Mouse (Mus musculus): Measurements from ENCODE around the gene Rph3a.

- TF ChIP-seq TAL1 (conservative IDR thresholded peaks at IDR 0.05; ENCODE audit: low read depth, low read length) (no peak), CTCF (IDR thresholded peaks at IDR 0.05; ENCODE audit: low read depth, low read length) (no peak), GATA1 (IDR thresholded peaks at IDR 0.05; ENCODE audit: borderline replicate concordance, low read length) (no peak), GATA2 (IDR thresholded peaks at IDR 0.05; ENCODE audit: borderline replicate concordance, low read depth, low read length) (no peak)
Observed at GRCm38 (mm10) chr5:121008411-121009239, 1.3 kb downstream of the Rph3a start.

Measured in G1E (cell line).